Mouse (Mus musculus) layer of hippocampus, postnatal 36 days (tissue): ENCODE measurements around the gene Tk1. TPM values are rescaled to one million over a fixed set of nuclear protein-coding genes. Genes with fewer than 3 reads are reported as not detected.
A peak's percentile ranks its signal among the peaks of the same experiment; 100 is the strongest.
"Not testable (repeated sequence)": the region's sequence is repeated elsewhere in the genome, so short reads cannot be mapped to it uniquely, and the experiment has no call there.

Experiments used
- DNase-seq, 2 experiments: peaks; one replicate each; pipeline ENCODE4 v3.0.0; 2022
- total RNA-seq, 2 experiments: library from RNA; stranded (reverse); gene quantifications; 2 replicates each; pipeline ENCODE4 v1.2.3; 2021

Gene Tk1
- total RNA-seq, 2 experiments from 2014 or later: 0.88 to 0.97 TPM

- DNase-seq: no peak
These were observed 20.7 kb upstream of the Tk1 start for GRCm38 (mm10) chr11:117846640-117847039.

- DNase-seq: no peak
These were observed 19.8 kb upstream of the Tk1 start for GRCm38 (mm10) chr11:117845651-117846050.

- DNase-seq: no peak
These were observed 19.1 kb upstream of the Tk1 start for GRCm38 (mm10) chr11:117844997-117845396.

GRCm38 (mm10) chr11:117843434-117843833 lies 17.5 kb upstream of the Tk1 start:
- DNase-seq: no peak

GRCm38 (mm10) chr11:117840910-117841309 lies 15.0 kb upstream of the Tk1 start:
- DNase-seq: no peak

- DNase-seq: no peak
These were observed 13.1 kb upstream of the Tk1 start for GRCm38 (mm10) chr11:117839021-117839420.

- no peak for DNase-seq
These were observed 12.7 kb upstream of the Tk1 start for GRCm38 (mm10) chr11:117838572-117838971.

- no peak for DNase-seq
These were observed 10.4 kb upstream of the Tk1 start for GRCm38 (mm10) chr11:117836306-117836705.

- no peak for DNase-seq
These were observed 8.2 kb upstream of the Tk1 start for GRCm38 (mm10) chr11:117834086-117834485.

- DNase-seq: not testable (repeated sequence)
These were observed 7.6 kb upstream of the Tk1 start for GRCm38 (mm10) chr11:117833509-117833908.

GRCm38 (mm10) chr11:117832086-117832969 lies 6.4 kb upstream of the Tk1 start:
- peak; percentile 51 to 62 for DNase-seq

- no peak for DNase-seq
These were observed 4.5 kb upstream of the Tk1 start for GRCm38 (mm10) chr11:117830401-117830800.

- DNase-seq: no peak
These were observed 3.9 kb upstream of the Tk1 start for GRCm38 (mm10) chr11:117829671-117830215.

- no peak for DNase-seq
These were observed 3.2 kb upstream of the Tk1 start for GRCm38 (mm10) chr11:117828888-117829604.

- DNase-seq: no peak
These were observed 2.4 kb upstream of the Tk1 start for GRCm38 (mm10) chr11:117828149-117828887.

GRCm38 (mm10) chr11:117827386-117827785 lies 1.5 kb upstream of the Tk1 start:
- DNase-seq: no peak

- DNase-seq: no peak
These were observed 1.0 kb upstream of the Tk1 start for GRCm38 (mm10) chr11:117826916-117827315.

GRCm38 (mm10) chr11:117826164-117826563 lies 272 bp upstream of the Tk1 start:
- no peak for DNase-seq

- peak; percentile 77 to 78 for DNase-seq
These were observed 1.6 kb downstream of the Tk1 start for GRCm38 (mm10) chr11:117824060-117824969.

- no peak for DNase-seq
These were observed 2.5 kb downstream of the Tk1 start for GRCm38 (mm10) chr11:117823411-117823810.

GRCm38 (mm10) chr11:117822728-117823241 lies 3.1 kb downstream of the Tk1 start:
- DNase-seq: no peak
